Mouse (Mus musculus) midbrain, embryonic 10.5 days (tissue): ENCODE measurements around the gene Fsd1. TPM values are rescaled to one million over a fixed set of nuclear protein-coding genes. Genes with fewer than 3 reads are reported as not detected.

Source experiments
- DNase-seq: peaks from one replicate; pipeline ENCODE4 v3.0.0-alpha.2; 2017; ENCODE audit warnings: low spot score
- H3K27ac ChIP-seq: fragments of 300-500 bp; sonication (generic); replicated peaks from 2 replicates; pipeline ENCODE4 v1.5.1; 2016; ENCODE audit warnings: mild to moderate bottlenecking
- H3K27me3 ChIP-seq: fragments of 300-500 bp; sonication (generic); 2 replicates; pipeline ENCODE4 v1.6.1; 2016; ENCODE audit warnings: low read depth, mild to moderate bottlenecking; ENCODE audit not compliant: poor library complexity, severe bottlenecking
- H3K36me3 ChIP-seq: fragments of 300-500 bp; sonication (generic); 2 replicates; pipeline ENCODE4 v1.6.1; 2016; ENCODE audit warnings: mild to moderate bottlenecking, moderate library complexity
- H3K4me1 ChIP-seq: fragments of 300-500 bp; sonication (generic); 2 replicates; pipeline ENCODE4 v1.6.1; 2016
- H3K4me3 ChIP-seq: fragments of 300-500 bp; sonication (generic); 2 replicates; pipeline ENCODE4 v1.5.1; 2016; ENCODE audit warnings: mild to moderate bottlenecking, moderate library complexity
- H3K9me3 ChIP-seq: fragments of 300-500 bp; sonication (generic); replicated peaks from 2 replicates; pipeline ENCODE4 v1.6.1; 2016; ENCODE audit warnings: mild to moderate bottlenecking
- WGBS: fragments of 180-500 bp; shearing (Covaris S2); methylation state at CpG from one replicate; pipeline ENCODE4 v1.1.7; 2016; 5-methylcytosine and 5-hydroxymethylcytosine counted together
- polyA plus RNA-seq: library from polyadenylated mRNA; unstranded; fragments of >200 nt; fragmentation: Nextera tagmentation; extraction: Ambion mirVana; gene quantifications from 2 replicates; pipeline ENCODE4 v1.2.1, GENCODE M21; 2016

The Fsd1 gene
- polyA plus RNA-seq, 1 experiment from 2014 or later, result 78.4 TPM

DNA sequence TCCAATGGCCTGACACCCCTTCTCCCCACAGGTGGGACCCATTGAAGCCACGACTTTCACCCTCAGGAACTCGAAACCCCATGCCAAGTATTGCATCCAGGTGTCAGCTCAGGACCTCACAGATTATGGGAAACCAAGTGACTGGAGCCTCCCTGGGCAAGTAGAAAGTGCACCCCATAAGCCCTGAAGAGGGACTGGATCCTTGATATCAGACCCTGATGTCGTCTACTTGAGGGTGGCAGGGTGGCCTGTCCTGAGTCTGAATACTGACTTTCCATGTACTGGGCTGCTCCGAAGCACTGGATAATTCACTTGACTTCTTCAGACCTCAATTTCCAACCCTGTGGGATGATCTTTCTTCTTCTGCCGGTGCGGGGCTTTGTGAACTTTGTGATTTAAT lies 29.7 kb upstream of the Fsd1 start:
- Histone ChIP-seq H3K4me1 (peaks cover 40% of the 10 kb centered on the region), H3K4me3 (peak overlapping the region; percentile 64), H3K27ac (no peak overlapping the region), H3K9me3 (no peaks in the 10 kb centered on the region), H3K36me3 (peaks cover 11% of the 10 kb centered on the region), H3K27me3 (peaks cover 17% of the 10 kb centered on the region)
- no peak for DNase-seq
- 37% methylated on average over 6 of the region's 6 CpGs for WGBS

- Histone ChIP-seq H3K4me1 (peaks cover 40% of the 10 kb centered on the region), H3K36me3 (peaks cover 17% of the 10 kb centered on the region), H3K27ac (peak overlapping the region; percentile 55; the same call in 1 of the 2 replicates), H3K4me3 (peak overlapping the region; percentile 58; the same call in 1 of the 2 replicates), H3K9me3 (no peaks in the 10 kb centered on the region), H3K27me3 (peaks cover 17% of the 10 kb centered on the region)
- peak; percentile 77 for DNase-seq
- 16% methylated on average over 9 of the region's 9 CpGs for WGBS
Observed at GRCm38 (mm10) chr17:55957168-55957567, 29.1 kb upstream of the Fsd1 start.

DNA sequence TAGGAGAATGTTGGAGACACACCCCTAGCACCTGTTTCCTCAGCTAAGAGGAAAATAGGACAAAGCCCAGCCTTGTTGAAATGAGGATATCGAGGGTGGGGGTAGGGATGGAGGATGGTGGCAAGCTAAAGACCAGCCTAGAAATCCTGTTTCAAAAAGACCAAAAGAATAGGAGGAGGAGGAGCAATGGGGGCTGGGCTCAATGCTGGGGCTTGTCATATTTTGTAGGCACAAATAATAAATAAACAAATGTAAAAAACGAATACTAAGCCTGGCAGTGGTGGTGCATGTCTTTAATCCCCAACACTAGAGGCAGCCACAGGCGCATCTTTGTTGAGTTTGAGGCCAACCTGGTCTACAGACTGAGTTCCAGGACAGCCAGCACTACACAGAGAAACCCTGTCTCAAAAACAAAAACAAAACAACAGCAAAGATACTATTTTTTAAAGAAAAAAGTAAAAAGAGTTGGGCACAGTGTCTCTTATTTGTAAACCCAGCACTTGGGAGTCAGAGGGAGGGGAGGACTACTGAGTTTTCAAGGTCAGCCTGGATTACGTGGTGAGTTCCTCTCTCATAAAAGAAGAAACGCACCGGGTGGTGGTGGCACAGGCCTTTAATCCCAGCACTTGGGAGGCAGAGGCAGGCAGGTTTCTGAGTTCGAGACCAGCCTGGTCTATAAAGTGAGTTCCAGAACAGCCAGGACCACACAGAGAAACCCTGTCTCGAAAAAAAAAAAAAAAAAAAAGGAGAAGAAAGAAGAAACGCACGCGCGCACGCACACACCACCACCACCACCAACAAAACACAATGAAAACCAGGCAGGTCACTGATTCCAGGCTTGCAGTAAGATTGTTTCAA lies 28.4 kb upstream of the Fsd1 start:
- 86% methylated on average over 13 of the region's 13 CpGs for WGBS
- Histone ChIP-seq H3K9me3 (no peaks in the 10 kb centered on the region), H3K4me1 (peaks cover 40% of the 10 kb centered on the region), H3K27ac (peak overlapping the region; percentile 89), H3K27me3 (peaks cover 17% of the 10 kb centered on the region), H3K36me3 (peaks cover 24% of the 10 kb centered on the region), H3K4me3 (peak overlapping the region; percentile 58)
- no peak for DNase-seq

DNA sequence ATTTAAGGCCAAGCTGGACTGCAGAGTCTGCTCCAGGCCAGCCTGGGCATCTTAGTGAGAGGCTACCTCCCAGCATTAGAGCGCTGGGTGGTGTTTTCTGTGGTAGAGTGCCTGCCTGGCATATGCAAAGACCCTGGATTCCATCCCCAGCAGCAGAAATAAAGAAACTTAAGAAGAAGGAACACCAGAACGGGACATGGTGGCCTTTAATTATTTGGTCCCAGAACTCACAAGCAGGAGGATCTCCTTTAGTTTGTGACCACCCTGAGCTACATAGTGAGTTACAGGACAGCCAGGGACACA lies 27.8 kb upstream of the Fsd1 start:
- Histone ChIP-seq H3K4me1 (peaks cover 40% of the 10 kb centered on the region), H3K27me3 (peaks cover 17% of the 10 kb centered on the region), H3K9me3 (no peaks in the 10 kb centered on the region), H3K27ac (peak overlapping the region; percentile 89), H3K36me3 (peaks cover 30% of the 10 kb centered on the region), H3K4me3 (peak overlapping the region; percentile 58)
- 24% methylated on average over 2 of the region's 2 CpGs for WGBS
- DNase-seq, result no peak

DNA sequence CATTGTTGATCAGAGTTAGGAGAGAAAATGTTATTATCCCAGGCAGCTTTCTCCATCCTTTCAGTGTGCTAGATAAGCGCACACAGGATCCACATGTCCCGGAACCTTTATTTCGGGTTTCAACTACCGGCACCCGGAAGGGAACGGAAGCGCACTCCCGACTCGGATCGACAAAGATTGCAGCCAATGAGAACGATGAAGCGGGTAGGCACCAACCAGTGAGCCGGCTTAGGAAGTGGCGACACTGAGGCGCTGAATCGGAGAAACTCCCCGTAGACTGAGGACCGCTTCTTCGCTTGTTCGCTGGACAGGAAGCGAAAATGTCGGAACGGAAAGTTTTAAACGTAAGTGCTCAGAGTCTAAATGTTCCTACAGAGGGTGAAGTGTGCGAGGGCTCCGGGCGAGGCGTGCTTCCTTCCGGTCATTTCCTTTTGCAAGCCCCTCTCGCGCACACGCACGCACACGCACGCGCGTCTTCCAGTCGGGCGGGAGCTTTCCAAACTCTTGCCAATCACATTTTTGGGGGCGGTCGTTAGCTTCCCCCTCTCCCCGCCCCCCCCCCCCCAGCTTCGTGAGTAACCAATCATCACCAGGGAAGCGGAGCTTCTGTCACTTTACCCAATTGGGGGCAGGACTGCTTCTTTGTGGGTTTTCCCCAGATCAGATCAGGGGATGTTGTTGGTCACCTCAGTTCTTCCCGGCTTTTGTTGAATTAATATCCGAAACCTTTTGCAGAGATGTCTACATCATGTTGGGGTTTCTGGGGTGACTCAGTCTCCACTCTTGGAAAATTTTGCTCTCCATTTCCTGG lies 27.2 kb upstream of the Fsd1 start, which contains the start of gene Yju2:
Yju2 (plus strand) TSS at position 182 of the 811 bp plus-strand sequence.
- Histone ChIP-seq H3K9me3 (no peaks in the 10 kb centered on the region), H3K27me3 (peaks cover 15% of the 10 kb centered on the region), H3K36me3 (peaks cover 35% of the 10 kb centered on the region), H3K4me1 (peaks cover 40% of the 10 kb centered on the region), H3K27ac (peak within 1 kb of the TSS; percentile 89), H3K4me3 (peak within 1 kb of the TSS; percentile 58)
- under 1% methylated on average over 45 of the region's 46 CpGs for WGBS
- peak; percentile 94 for DNase-seq

GRCm38 (mm10) chr17:55959946-55960740 lies 26.2 kb upstream of the Fsd1 start:
- peak overlapping the region; percentile 58 for H3K4me3 ChIP-seq
- no peak for DNase-seq
- peak overlapping the region; percentile 89 for H3K27ac ChIP-seq
- H3K27me3 ChIP-seq, result peaks cover 5% of the 10 kb centered on the region
- H3K4me1 ChIP-seq, result peaks cover 40% of the 10 kb centered on the region
- H3K36me3 ChIP-seq, result peaks cover 46% of the 10 kb centered on the region
- 80% methylated on average over 10 of the region's 10 CpGs for WGBS
- no peaks in the 10 kb centered on the region for H3K9me3 ChIP-seq

- no peaks in the 10 kb centered on the region for H3K27me3 ChIP-seq
- peaks cover 52% of the 10 kb centered on the region for H3K36me3 ChIP-seq
- no peak for DNase-seq
- no peaks in the 10 kb centered on the region for H3K9me3 ChIP-seq
- H3K4me1 ChIP-seq, result peaks cover 39% of the 10 kb centered on the region
- no peak overlapping the region for H3K4me3 ChIP-seq
- H3K27ac ChIP-seq, result no peak overlapping the region
Observed at GRCm38 (mm10) chr17:55960791-55961190, 25.5 kb upstream of the Fsd1 start.

DNA sequence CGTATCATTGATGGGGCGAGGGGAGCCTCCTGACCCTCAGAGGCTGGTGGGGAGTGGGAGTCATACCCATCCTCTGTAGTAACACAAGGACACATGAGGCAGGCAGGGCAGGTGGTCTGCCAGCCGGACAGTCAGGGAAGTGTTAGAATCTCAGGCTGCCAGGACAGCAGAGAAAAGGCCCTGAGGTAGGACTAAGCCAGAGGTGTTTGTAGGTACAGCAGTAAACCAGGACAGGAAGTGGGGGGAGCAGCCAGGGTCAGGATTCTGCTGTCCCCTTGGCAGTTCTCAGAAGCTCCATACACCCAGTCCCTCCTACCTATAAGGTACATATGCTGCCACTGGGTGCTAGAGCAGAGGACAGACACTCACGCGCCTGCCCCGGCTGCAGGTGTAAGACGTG lies 24.7 kb upstream of the Fsd1 start:
- H3K27ac ChIP-seq, result no peak overlapping the region
- 92% methylated on average over 7 of the region's 7 CpGs for WGBS
- no peak overlapping the region for H3K4me3 ChIP-seq
- DNase-seq, result no peak
- no peaks in the 10 kb centered on the region for H3K9me3 ChIP-seq
- peaks cover 61% of the 10 kb centered on the region for H3K36me3 ChIP-seq
- no peaks in the 10 kb centered on the region for H3K27me3 ChIP-seq
- H3K4me1 ChIP-seq, result peaks cover 30% of the 10 kb centered on the region

DNA sequence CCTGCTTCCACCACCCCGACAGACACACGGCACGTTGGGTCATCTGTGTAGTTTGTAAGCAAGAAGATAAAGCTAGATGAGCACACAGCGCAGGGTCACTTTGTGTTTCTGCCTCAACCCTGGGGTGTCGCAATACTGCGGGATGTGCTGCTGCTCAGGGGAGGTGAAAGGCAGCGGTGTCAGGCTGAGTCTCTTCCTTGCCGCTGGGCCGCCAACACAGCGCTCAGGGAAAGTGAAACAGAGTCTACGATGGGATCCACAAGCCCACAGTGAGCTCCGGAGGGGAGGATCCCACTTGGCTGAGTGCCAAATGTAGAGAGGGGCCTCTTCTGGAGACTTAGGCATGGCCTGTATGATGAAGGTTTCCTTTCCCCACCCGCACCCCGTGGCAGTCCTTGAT lies 23.1 kb upstream of the Fsd1 start:
- peak; percentile 10 for DNase-seq
- Histone ChIP-seq H3K27ac (no peak overlapping the region), H3K36me3 (peaks cover 76% of the 10 kb centered on the region), H3K27me3 (no peaks in the 10 kb centered on the region), H3K9me3 (no peaks in the 10 kb centered on the region), H3K4me1 (peaks cover 23% of the 10 kb centered on the region), H3K4me3 (no peak overlapping the region)
- WGBS, result 92% methylated on average over 14 of the region's 14 CpGs

GRCm38 (mm10) chr17:55964496-55964895 lies 21.8 kb upstream of the Fsd1 start:
- WGBS, result 96% methylated on average over 10 of the region's 10 CpGs
- Histone ChIP-seq H3K9me3 (no peaks in the 10 kb centered on the region), H3K36me3 (peaks cover 81% of the 10 kb centered on the region), H3K4me3 (no peak overlapping the region), H3K27ac (no peak overlapping the region), H3K4me1 (peaks cover 32% of the 10 kb centered on the region), H3K27me3 (0 out of 2 replicates have a peak, but pooled peaks cover 1% of the 10 kb centered on the region)
- DNase-seq, result no peak

- Histone ChIP-seq H3K4me3 (no peak overlapping the region), H3K9me3 (no peaks in the 10 kb centered on the region), H3K27me3 (0 out of 2 replicates have a peak, but pooled peaks cover 4% of the 10 kb centered on the region), H3K4me1 (peaks cover 32% of the 10 kb centered on the region), H3K36me3 (peaks cover 81% of the 10 kb centered on the region), H3K27ac (no peak overlapping the region)
- WGBS, result 90% methylated on average over 9 of the region's 9 CpGs
- no peak for DNase-seq
Observed at GRCm38 (mm10) chr17:55964996-55965395, 21.3 kb upstream of the Fsd1 start.

DNA sequence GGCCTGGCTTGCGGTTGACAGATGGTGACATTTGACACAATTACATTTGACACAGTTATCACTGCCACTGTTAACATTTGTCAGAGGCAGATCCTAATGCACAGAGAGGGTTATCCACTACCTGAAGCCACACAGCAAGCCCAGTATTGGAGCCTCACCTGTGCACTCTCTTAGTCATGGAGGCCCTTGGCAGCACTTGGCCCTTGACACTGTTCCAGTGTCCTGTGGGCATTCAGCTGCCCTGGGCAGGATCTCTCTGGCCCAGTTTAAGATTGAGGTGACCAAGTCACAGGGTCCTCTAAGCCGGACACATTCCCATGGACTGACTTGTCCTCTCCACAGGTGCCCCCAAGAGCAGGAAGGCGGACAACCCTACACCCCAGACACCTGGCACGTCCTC lies 19.1 kb upstream of the Fsd1 start:
- no peak overlapping the region for H3K4me3 ChIP-seq
- no peaks in the 10 kb centered on the region for H3K9me3 ChIP-seq
- no peak overlapping the region for H3K27ac ChIP-seq
- peaks cover 64% of the 10 kb centered on the region for H3K36me3 ChIP-seq
- peaks cover 45% of the 10 kb centered on the region for H3K4me1 ChIP-seq
- DNase-seq, result no peak
- 95% methylated on average over 4 of the region's 4 CpGs for WGBS
- 0 out of 2 replicates have a peak, but pooled peaks cover 13% of the 10 kb centered on the region for H3K27me3 ChIP-seq
